Mouse (Mus musculus) lung, postnatal 4 days (tissue): ENCODE measurements around the gene Irf4.
A peak's percentile ranks its signal among the peaks of the same experiment; 100 is the strongest.

ENCODE experiments used
- DNase-seq, 2 experiments: peaks; one replicate each; pipeline ENCODE4 v3.0.0; 2021

The Irf4 gene

DNA sequence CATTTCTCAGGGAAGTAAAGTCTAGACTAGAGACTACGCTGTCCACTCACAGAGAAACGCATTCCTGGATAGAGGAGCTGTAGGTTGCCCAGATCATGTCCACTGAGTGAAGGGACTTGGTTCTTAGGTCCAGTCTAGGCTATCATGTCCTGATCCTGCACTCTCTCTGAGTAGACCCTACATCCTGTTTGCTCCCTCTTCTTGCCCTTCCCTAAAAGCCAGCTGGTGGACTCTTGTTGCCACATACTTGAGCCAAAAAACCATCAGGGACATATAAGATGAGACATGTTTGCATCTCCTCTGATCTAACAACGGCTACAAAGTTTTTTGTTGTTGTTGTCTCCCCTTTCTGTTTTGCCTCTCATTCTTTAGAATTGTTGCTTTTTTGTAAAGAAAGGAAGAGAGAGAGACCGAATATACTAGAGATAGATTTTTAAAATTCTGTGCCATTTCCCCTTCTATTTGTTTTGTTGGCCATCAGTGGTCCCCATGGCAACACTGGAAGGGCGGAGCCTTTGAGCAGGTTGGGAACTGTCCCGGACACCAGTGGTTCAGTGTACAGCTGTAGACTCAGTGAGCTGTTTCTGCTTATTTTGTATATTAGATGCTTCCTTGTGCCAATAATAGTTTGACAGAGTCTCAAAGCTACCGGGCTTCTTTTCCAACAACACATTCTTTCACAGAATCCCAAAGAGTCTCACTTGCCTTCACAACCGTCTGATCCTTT is 15.2 kb downstream of the Irf4 start:
- DNase-seq: peak; percentile 64 to 81

DNA sequence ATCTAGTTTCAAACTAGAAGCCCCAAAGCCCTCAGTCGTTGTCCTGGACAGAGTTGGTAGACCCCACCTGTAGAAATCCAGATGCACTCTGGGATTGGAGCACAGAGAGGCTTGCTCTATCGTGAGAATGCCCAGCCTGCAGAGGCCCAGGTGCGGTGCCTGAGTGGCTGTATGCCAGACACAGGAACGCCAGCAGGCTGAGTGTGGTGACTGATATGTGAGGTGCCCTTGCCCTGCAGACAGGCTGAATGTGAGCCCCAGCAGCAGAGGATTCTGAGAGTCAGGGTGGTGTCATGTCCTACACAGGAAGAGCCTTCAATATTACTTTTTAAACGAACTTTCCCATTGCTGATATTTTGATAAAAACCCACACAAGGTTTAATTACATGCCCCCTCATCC is 16.9 kb downstream of the Irf4 start:
- DNase-seq: no peak

- DNase-seq: no peak
Measured at GRCm38 (mm10) chr13:30766636-30767476, 17.8 kb downstream of the Irf4 start.

GRCm38 (mm10) chr13:30767477-30768127 is 18.6 kb downstream of the Irf4 start:
- DNase-seq: no peak

GRCm38 (mm10) chr13:30776021-30776420 is 27.0 kb downstream of the Irf4 start:
- DNase-seq: no peak

GRCm38 (mm10) chr13:30777678-30778179 is 28.7 kb downstream of the Irf4 start:
- DNase-seq: no peak

GRCm38 (mm10) chr13:30781905-30782304 is 32.9 kb downstream of the Irf4 start:
- DNase-seq: no peak

DNA sequence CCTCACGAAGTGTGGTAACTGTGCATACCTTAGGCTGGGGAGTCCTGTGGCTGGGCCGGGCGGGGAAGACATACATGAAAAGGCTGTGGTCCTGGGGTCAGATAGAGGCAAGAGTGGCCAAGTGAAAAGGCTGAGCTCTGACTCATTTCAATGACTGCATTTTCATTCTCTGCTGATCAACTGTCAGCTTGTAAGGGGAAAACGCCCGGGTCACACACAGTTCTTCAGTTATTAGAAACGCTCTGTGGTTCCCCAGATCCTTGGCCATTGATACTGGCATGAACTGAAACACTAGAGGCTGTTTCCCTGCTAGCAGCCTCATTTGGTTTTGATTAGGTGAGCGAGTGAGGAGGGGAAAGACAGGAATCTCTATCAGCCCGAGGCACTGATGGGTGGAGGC is 33.4 kb downstream of the Irf4 start:
- no peak for DNase-seq

DNA sequence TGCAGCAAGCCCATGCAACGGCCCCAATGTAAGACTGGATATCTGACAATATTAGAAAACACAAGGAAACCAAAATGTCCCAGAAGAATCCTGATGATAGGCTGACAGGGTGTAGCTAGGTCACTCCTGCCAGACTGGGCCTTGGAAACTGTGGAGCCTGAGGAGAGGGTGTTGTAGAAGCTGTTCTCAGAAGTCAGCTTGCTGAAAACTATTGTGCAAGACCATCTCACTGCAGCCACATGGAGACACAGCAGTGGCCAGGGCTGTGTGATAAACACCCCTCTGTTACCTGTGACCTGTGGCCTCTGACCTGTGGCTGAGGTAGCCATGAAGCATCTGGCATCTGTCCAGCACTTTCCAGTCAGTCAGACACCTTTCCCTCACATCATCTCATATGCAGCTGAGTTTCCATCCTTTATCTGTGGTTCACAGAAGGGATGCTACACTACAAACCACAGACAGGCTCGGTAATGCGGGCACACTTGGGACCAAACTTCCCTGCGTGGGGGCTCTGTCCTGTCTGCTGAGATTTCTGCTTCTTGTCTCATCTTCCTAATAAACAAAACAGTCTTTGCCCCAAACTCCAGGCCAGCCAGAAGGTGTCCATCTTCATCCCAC is 36.5 kb downstream of the Irf4 start:
- DNase-seq: no peak

- DNase-seq: no peak
Measured at GRCm38 (mm10) chr13:30786235-30787035, 37.4 kb downstream of the Irf4 start.

DNA sequence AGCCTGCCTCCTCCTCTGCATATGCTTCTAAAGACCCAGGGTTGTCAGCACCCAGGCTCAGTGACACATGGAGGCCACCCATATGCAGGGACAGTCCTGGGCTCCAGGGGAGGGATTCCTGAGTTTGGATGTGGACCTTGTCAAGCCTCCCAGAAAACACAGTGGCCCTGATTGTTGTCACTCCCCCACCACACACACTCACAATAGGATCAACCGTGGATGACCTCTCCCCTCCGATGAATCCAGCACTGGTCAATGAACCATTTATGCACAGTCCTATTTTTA is 38.0 kb downstream of the Irf4 start:
- no peak for DNase-seq

DNA sequence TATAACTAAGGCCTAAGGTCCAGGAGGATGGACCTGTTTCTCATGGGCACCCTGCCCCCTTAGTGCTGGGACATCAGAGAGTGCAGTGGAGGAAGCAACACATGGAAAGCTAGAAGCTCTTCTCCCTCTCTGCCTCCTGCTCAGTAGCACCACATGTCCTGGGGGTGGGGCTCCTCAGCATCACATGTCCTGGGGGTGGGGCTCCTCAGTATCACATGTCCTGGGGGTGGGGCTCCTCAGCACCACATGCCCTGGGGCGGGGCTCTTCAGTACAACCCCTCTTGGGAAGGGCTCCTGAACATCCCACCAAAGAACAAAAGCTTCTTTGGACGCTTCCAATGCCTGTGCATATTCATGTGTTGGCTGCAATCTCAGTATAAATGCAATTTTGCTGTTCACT is 38.5 kb downstream of the Irf4 start:
- DNase-seq: no peak

DNA sequence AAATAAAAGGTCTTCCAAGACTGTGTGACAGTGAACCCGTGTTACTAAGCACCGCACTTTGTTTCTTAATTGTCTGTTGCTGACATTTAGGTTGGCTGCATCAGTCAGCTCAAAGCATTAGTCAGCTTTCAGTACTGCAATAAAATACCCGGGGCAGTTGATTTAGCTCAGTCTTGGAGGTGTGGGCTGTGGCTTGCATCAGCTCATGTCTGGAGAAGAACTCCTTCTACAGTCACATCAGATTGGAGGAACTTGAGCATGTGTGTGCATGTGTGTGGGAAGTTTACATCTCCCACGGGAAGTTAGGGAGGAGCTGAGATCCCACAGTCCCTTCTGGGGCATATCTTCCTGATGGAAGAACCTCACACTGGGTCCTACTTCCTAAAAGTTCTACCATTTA is 38.9 kb downstream of the Irf4 start:
- no peak for DNase-seq

- no peak for DNase-seq
Measured at GRCm38 (mm10) chr13:30788421-30788820, 39.4 kb downstream of the Irf4 start.

GRCm38 (mm10) chr13:30790016-30790415 is 41.0 kb downstream of the Irf4 start:
- no peak for DNase-seq

DNA sequence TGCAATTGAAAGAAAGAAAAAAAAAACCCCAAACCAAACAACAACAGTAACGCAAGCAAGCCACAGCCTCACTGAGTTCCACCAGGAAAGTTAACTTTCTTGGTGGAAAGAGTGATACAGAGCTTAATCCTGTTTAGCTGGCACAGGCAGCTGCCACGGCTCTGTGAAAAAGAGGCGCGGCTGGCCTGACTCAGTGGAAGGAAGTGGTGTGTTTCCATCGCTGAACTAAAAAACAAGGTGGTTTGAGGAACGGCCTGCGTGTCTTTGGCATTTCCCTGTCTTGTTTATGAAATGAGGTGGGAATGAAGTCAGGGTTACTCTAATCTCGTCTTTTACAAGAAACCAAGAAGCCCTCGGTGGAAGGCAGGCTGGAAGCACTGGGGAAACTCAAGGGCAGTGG is 43.3 kb downstream of the Irf4 start:
- DNase-seq: no peak

DNA sequence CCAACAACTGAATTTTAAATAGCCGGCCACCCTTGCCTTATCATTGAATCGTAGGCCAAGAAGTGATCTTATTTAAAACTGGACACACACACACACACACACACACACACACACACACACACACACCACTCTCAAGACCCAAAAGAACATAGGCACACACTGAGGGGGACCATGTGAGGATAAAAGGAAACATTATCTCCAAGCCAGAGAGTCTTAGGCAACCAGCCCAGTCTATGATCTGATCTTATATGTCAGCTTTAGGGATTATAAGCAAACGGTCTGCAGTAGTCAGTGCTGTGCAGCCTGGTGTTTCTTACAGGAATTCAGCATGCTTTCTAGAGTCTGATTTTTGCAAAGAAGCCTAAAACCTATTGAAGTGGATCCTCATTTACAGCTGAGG is 43.7 kb downstream of the Irf4 start:
- DNase-seq: no peak

GRCm38 (mm10) chr13:30793196-30793595 is 44.2 kb downstream of the Irf4 start:
- DNase-seq: no peak

DNA sequence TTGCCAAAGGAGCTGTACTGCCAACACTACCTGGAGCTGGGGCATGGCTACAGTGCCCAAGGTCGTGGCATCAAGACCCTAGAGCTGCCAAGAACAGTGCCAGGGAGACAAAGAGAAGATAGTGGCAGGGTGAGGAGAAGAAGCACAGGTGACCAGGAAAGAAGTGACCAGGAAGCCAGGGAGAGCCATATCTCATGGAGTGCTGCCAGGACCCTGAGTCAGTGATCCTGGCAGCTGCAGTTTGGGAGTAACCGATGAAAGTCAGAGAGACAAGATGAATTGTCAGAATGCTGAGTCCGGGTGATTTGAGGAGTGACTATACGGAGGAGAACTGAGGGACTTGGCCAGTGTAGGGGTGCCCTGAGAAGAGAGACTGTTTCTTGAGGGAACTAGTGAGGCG is 44.6 kb downstream of the Irf4 start:
- DNase-seq: no peak

GRCm38 (mm10) chr13:30795960-30796359 is 46.9 kb downstream of the Irf4 start:
- DNase-seq: no peak

DNA sequence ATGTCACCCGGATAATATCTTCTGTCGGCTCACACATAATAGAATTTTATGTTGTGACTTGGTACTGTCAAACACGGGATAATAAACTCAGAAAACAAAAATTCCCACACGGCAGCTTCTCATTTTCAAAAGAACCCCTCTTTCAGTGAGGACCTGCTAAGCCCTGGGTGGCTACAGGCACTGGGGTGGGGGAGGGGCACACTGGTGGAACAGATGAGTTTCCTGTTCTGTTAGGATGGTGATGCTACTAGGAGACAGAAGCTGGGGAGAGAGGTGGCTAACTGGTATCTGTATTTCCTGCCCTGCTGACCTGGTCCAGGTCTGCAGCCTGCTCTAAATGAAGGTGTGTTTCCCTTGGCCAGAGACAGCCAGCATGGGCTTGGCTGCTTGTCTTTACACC is 52.9 kb downstream of the Irf4 start:
- DNase-seq: no peak

DNA sequence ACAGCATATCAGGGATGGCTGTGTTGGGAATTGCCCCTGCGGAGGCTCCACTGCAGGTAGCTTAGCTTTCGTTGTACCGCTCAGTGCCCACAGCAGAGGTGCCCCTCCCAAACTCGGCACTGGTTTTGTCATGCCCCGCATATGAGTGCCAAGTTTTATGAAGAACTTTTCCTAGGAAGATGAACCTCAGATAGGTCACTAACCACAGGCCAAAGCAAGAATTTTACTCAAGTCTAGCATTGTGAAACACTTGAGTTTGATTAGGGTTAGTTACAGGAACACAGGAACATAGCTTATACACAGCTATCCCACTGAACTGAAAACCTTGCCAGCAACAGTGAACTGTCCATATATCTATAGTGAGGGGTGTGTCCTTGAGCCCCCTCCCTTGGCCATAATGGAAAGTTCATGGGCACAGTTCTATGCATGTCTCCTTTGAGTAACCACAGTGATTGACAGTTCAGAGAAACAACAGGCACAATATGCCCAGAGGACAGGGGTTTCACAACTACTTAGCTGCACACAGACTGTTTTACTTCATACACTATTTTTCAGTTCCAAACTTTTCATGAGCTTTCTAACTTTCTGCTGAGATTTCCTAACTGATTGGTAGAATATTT is 53.4 kb downstream of the Irf4 start:
- no peak for DNase-seq
